Mouse (Mus musculus) heart, adult 18-20 months (tissue): ENCODE measurements around the gene Selenos. TPM values are rescaled to one million over a fixed set of nuclear protein-coding genes. Genes with fewer than 3 reads are reported as not detected.

Source experiments
- DNase-seq, 2 experiments: peaks; one replicate each; pipeline ENCODE4 v3.0.0; 2021 to 2022; ENCODE audit warnings: mixed read lengths in 1 of 2
- long read RNA-seq, 2 experiments: library from polyadenylated mRNA; stranded (forward); transcript quantifications; one replicate each; pipeline ENCODE4 v2.0.0; 2021
- total RNA-seq, 2 experiments: library from RNA; stranded (reverse); gene quantifications; 2 replicates each; pipeline ENCODE4 v1.2.3; 2021

Gene Selenos
- total RNA-seq, result 10 to 100 TPM; 35.6 to 40.2 TPM
- long read RNA-seq, experiment 1, transcript Selenos-201 (6 exons, 1,191 nt), result major isoform, 51 of 54 reads
- long read RNA-seq, experiment 1, partial matches to known transcripts, result 1 of 54 reads
- long read RNA-seq, experiment 1, other reads (novel, unspliced or antisense), result 0 of 54 reads
- long read RNA-seq, experiment 2, transcript Selenos-201 (6 exons, 1,191 nt), result major isoform, 32 of 33 reads
- long read RNA-seq, experiment 2, partial matches to known transcripts, result 0 of 33 reads
- long read RNA-seq, experiment 2, other reads (novel, unspliced or antisense), result 0 of 33 reads

DNA sequence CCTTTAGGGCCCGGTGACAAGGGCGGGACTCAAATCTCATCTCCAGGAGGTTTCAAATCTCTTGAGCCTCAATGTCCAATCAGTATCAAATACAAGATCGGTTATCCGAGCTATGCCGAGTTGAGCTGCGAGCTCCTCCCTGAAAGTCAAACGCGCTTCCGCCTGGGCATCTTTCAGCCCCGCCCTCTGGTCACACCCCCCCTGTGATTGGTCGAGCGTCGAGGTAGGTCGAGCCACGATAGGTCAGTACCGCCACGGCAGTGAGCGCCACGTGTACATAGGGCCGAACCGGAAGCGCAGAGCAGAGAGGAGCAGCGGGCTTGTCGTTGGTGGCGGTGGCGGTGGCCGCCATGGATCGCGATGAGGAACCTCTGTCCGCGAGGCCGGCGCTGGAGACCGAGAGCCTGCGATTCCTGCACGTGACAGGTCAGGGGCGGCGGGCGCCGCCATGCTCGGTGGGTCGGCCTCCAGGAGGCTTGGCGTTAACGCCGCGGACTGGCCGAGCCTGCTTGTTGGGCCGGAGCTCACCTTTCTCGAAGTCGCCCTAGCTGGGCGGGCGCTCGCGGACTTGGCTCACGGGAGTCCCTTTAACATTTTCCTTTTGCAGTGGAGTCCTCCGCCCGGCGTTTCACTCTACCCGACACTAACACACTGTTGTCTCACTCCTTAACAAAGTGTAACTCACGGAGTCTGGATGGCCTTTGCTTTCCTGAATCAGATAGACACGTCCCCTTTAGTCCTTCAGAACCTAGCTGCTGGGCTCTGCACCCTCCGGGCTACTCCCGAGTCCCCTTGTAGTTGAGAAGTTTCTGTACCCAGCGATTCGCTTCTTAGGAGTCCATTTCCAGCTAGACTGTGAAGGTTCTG, at the start of gene Selenos:
Gene Selenos (plus strand): TSS at position 286 of the 867 bp plus-strand sequence.
- DNase-seq, result peak; percentile 97

DNA sequence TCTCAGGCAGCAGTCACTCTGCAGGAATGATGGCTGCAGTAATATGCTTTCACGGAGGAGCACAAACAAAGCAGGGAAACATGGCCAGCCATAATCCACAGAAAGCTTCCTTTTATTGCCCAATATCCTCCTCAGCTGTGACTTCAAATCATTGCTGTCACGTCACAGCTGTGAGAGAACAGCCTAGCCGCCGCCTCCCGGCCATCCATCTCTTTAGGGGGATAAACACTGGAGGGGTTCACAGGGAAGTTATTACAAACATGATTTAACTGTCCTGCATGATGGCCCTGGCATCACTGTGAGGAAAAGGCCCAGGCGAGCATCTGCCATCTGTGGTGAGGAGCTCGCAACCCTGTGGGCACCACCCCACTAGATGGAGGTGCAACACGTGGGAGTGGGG, 42.6 kb upstream of the Selenos start:
- no peak for DNase-seq

DNA sequence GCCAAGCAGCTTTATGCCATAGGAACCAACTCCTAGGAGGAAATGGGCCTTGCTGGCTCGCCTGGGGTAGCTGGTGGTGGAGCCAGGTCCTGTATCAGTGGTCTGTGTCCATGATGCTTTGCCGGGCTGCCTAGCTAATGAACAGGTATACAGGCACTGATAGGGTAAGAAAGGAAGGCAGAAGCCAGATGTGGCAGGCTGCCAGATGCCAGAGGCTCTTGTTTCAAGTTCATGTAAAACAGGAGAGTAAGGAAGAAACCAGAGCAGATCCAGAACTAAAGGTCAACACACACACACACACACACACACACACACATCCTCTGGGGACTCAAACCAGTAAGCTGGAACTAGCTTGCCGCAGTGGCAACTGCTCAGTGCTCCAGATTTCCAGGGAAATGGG, 41.2 kb upstream of the Selenos start:
- DNase-seq, result peak in 1 of 2 experiments; percentile 14

DNA sequence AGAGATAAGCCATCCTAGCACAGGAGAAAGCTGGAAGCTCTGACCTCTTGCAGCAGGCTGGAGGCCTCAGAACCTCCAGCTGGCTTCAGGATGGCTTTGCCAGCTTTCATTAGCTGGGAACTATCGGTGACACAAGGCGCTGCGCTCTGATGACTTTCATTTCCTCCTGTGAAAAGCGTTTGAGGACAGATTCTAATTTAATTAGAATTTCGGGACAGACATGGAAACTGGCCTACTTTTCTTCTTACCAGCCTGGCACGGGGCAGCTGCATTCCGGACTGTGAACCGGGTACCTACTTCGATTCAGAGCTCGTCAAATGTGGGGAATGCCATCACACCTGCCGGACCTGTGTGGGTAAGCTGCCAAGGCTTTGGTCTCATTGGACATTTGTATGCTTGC, 40.7 kb upstream of the Selenos start:
- DNase-seq, result no peak

DNA sequence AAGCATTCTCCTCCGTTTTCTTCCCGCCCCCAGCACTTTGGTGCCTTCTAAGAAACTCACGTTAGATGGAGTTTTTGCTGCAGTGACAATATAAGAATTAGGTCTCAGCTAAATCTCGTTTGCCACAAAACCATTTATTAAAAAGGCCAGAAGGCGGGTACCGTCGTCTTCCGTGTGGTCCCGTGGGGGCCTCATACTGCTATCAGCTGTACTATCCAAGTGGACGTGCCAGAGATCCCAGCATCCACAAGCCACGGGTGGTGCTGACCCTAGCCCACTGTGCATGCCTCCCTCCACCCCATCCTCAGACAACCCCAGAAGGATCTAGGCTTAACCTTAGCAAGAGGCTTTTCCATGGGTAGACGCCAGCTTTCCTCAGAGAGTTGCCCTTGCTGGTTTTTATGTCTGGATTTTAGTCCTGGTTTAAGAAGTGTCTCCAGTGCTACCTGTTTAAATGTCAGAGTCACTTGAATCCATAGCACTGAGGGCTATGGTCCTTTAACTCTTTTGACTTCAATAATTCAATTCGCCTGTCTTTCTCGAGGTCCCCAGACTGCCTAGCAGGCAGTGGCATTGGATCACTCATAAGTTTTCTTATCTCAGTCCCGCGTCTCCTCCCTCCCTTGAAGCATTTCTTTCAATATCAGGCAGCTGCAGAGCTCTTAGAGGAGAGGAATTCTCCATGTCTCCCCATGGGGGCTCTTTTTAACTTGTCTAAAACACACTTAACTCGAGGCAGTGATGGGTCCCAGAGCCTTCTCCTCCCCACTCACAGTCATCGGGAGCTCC, 39.2 kb upstream of the Selenos start:
- DNase-seq, result no peak

DNA sequence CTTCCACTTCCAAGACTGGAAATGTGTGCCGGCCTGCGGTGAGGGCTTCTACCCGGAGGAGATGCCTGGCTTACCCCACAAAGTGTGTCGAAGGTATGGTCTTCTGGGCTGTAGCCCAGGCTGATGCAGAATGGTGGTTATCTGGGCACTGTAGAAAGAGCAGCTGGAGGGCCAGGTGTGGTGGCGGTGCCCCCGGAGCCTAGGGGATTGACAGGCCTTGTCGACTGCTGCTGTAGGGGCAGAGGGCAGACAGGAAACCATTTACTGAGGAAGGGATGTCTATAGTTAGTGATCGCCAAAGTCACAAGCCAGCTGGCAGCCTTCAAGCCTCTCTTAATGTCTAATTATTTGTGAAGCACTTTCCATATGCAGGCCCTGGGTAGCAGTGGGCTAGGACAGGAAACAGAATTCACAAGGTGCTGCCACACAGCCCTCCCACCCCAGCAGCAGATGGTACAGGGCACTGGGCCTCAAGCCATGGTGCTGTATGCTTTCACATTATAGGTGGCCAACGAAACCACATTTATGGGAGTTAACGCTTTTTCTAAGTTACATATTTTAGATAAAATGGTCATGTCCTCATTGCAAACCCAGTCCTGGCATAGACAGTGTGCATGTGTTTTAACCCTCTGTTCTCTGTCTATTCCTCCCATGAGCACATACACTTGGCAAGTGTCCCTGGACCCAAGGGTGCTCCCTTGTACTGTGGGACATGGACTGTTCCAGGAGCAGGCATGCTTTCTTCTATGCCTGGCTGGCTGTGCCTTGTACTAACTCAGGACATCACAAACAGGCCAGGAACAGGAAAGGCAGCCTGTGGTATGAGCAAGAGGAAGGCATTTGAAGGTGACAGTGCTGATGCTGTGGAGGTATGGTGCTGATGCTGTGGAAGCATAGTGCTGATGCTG, 35.6 kb upstream of the Selenos start, which contains the start of gene Gm45213:
Gene Gm45213 (plus strand): TSS at position 51 of the 908 bp plus-strand sequence.
- DNase-seq, result no peak

DNA sequence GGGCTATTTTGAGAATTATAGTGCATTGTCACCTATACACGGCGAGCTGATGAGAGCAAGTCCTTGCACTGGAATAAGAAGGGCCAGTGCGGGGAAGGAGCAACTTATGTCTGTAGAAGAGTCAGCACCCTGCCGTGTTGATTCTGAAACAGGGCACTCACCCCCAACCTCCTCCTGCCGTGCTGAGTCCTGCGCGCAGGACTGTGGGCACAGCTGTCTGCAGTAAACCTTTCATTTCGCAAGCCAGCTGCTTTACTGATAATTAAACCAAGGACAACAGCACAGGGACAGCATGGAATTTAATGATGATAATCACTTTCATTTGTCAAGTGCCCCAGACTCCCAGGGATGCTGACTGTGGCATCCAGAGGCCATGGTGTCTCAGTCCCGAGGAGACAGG, 34.8 kb upstream of the Selenos start:
- no peak for DNase-seq

DNA sequence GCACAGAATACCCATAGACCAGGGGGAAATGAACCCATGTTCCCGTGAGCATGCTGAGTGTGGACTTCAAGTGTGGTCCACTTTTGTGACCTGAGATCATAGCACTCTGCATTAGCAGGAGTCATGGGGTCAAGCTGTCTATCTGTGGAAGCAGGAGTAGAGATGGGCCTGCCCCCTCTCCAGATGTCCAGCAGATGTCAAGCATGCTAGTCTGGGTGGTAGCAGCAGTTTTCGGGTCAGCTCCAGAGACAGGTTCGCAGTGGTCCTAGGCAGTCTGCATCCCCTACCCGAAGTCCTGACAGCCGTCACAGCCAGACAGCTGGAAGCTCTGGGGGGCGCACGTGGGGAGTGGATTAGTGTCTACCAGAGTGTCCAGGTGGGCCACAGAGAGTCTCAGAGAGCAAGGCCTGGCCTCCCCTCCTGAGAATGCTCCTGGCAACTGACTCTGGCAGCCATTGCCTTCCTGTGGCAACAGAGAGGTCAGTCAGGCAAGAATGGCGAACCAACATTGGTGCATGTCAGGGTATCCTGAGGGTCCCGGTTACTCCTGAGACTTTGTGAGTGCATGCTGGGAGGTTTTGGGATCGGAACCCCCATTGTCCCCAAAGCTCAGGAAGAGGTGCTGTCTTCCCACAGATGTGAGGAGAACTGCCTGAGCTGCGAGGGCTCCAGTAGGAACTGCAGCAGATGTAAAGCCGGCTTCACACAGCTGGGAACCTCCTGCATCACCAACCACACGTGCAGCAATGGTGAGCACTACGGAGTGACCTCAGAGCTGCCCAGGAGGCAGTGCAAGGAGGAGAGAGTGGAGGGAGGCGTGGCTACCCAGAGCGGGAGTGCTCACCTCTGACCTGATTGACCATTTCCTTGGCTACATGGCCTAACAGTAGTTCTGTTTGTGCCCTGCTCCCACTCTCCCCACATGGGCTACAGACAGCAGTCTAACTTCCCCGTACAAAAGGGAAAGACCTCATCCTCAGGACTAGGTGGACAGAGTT, 32.2 kb upstream of the Selenos start:
- no peak for DNase-seq

DNA sequence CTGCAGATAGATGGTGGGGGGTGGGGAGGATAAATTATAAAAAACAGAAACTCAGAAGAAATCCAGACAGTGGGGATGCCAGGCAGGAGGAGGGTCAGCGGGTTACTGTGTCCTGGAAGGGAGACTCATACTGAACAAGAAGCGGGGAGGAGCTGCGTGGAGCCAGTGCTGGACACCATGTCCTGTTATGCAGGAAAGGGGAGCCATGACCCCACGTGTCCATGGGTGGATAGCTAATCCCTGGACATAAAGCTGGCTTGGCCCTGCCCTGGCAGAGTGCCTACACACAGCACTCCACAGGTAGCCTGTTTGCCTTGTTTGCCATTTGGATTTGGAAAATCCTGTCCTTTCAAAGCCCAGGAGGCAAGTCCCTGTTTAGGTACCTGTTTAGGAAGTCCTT, 31.5 kb upstream of the Selenos start:
- no peak for DNase-seq

DNA sequence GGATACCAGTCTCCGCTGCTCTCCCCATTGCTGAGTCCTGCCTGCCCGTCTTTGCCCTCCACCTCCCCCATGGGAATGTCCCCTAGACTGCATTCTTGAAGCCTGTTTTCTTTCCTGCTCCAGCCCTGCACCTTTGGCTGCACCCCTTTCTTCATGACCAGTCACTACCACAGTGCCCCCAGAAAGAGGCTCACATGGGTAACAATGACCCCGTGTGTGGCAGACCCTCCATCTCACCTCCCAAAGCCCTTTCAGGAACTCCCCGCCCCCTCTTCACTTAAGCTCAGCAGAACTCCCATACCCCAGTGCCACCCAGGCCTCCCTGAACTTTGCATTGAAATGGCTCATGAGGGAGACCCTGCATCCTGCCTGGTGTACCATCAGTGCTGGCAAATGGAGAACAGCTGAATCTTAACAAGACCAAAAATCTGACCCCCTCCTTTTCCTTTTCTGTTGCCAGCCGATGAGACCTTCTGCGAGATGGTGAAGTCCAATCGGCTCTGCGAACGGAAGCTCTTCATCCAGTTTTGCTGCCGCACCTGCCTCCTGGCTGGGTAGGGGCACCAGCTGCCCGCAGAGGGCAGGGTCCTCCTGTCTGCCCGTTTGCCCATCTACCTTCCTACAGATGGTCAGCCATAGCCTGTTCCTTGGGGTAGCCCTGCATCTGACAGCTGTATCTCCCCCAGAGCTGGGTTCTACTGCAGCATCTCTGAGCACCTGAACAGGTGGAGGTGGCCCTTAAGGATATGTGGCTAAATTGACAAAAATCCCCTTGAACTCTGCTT, 30.8 kb upstream of the Selenos start:
- no peak for DNase-seq

DNA sequence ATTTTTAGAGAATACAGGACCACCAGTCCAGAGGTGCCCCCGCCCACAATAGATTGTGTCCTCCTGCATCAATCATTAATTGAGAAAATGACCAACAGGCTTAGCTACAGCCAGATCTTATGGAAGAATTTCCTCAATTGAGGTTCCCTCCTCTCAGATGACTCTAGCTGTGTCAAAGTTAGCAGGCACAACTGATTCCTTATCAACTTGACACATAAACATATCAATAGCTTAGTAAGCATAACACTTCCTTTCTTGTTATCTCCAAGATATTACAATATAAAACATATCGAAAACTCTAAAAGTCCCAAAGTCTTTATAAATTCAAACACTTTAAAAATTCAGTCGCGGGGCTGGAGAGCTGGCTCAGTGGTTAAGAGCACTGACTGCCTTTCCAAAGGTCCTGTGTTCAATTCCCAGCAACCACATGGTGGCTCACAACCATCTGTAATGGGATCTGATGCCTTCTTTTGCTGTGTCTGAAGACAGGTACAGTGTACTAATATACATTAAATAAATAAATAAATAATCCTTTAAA, 25.4 kb upstream of the Selenos start:
- no peak for DNase-seq

DNA sequence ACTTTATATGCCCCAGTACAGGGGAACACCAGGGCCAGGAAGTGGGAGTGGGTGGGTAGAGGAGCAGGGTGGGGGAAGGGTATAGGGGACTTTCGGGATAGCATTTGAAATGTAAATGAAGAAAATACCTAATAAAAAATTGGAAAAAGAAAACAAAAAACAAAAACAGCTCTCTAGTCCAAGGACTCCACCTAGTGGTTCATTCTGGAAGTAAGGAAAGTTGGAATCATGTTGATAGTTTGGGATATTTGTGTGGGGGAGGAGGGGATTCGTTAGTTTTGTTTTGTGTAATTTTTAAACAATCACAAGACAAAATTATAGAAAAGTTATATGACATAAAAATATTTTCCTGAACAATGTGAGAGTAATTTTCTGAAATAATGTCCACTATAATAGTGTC, 24.1 kb upstream of the Selenos start:
- peak in 1 of 2 experiments; percentile 63 for DNase-seq

DNA sequence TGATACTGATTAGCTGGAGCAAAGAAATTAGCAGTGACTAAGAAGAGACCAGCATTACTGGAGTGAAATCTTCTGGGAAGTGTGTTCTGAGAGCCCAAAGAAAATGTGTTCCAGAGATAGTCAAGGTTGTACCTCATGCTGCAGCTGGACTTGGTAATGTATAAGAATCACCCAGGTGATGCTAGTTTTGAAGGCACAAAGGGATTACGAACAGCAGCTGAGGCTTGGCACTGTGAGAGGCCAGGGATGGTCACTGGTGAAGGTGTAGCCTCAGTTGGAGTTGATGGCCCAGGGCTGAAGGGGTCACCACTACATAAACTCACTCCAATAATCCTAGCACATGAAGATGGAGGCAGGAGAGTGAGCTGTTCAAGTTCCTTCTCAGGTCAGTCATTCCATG, 20.7 kb upstream of the Selenos start, which contains the start of gene Snrpa1:
Gene Snrpa1 (plus strand): TSS at position 301 of the 400 bp plus-strand sequence.
- no peak for DNase-seq

DNA sequence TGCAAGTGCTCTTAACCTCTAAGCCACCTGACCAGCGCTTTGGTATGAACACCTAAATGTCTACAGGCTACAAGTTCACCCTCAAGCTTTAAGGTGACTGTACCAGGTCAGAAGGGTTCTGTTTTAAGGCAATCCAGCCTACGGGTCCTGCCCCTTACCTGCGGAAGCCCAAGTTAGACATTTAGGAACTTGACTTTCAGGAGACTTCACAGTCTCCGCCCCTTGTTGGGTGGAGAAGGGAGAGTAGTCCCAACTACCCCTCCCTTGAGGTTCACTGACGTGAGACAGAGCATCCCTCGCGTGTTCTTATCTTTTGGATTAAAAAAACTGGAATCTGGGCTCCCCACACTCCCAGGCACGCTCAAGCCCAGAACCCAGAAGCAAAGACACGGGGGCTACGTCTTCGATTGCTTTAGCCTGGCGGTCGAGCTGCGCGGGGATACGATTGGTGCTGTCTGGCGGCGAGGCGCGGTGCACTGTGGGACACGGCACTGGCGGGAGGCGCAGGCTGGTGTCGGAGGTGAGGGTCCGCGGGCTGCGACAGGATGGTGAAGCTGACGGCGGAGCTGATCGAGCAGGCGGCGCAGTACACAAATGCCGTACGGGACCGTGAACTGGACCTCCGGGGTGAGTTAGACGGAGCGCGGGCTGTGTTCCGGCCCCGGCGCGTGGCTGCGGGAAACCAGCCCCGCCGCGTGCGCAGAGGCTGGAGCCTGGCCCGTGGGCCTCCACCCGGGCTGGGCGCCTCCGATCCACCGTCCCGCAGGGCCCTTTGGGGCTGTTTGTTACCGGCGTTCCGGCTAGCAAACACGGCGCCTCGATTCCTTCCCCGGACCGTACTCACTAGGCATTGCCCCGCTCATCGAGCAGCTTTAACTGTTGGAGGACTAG, 19.1 kb upstream of the Selenos start:
- DNase-seq, result peak; percentile 90 to 94

DNA sequence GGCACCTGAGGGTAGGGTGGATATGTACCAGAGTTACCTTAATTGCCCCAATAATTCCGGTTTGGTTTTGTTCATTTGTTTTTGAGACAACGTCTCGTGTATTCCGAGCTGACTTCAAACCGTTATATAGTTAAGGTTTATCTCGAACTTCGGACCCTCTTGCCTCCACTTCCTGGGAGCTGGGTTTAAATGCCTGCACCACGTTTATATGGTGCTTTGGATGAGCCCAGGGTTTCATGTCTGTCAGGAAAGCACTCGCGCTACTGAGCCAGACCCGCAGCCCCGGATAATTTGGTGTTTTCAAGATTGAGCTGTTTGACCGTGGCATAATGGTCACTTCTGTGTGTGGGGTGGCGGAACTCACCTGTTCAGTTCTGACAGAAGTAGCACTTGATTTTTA, 18.4 kb upstream of the Selenos start:
- no peak for DNase-seq

DNA sequence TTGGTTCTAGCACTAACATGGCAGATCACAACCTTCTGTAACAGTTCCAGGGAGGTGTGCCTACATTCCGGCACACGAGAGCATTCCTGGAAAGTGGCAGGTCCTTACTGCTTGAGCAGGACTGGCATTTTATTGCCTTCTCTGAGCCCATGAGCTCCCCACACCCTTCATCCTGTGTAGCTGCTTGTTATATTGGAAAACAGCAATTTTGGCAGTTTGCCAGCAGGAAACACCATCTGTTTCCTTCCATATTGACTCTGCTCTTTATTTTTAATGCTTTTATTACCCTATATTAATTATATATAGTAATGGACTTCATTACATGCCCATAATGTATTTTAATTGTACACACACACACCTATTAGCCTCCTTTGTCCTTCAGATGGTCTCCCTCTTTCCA, 3.0 kb upstream of the Selenos start:
- no peak for DNase-seq

DNA sequence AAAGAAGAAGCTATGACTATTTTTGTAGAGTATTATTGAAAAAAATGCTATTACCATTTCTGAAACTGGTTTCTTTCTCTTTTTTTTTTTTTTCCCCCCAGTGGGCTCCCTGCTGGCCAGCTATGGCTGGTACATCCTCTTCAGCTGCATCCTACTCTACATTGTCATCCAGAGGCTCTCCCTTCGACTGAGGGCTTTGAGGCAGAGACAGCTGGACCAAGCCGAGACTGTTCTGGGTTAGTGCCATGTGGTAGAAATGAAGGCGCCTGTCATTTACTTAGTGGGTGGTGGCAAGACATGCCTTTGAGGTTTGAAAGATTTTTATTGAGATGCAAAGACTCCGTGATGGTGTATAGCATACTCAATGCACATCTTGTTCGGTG, 773 bp downstream of the Selenos start:
- no peak for DNase-seq

DNA sequence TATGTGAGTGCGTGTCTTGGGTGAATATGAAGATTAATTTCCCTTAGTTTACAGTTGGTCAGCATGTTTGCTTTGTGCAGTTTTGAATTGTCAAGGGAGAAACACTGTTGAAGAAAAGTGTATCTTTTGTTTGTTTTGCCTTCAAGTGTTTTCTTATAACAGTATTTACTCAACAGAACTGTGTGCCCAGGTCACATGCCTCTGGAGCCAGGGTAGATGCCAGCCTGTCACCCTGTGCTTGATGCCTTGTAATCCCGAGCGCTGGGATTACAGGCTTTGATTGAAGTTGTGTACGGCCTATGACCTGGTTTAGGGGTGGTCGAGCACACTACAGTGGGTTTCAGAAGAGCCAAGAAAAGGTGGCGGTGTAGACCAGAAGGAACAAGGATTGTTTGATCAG, 4.3 kb downstream of the Selenos start:
- DNase-seq, result no peak
